Mouse (Mus musculus): ENCODE measurements around the gene Pde4b.

DNA sequence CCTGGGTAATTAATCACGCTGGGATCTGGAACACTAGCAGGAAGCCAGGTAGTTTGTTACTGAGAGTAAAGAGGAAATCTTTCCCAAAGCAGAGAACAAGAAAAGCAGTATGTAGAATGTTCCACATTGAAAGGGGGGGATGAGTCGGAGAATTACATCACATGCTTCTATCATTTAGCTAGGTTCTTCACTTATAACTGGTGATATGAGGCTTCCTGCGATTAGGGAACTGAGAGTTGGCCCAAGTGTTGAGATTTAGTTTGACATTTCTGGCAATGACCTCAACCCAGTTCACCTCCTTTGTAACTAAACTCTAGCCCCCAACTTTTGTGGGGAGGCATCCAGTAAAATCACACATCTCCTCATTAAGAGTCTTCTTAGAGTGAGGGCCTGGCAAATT is 185.0 kb downstream of the Pde4b start:
- TF ChIP-seq POLR2A (IDR thresholded peaks at IDR 0.05; ENCODE audit: low read depth, low read length) (no peak), CTCF (IDR thresholded peaks at IDR 0.05; ENCODE audit: borderline replicate concordance, insufficient read depth, low read length) (no peak)
